Mouse (Mus musculus) kidney, embryonic 14.5 days (tissue): Measurements from ENCODE around the gene Uhrf1. TPM values are rescaled to one million over a fixed set of nuclear protein-coding genes. Genes with fewer than 3 reads are reported as not detected.
A peak's percentile ranks its signal among the peaks of the same experiment; 100 is the strongest.

Source experiments
- ATAC-seq: fragments of 200-750 bp; cut with Nextera tagmentation; 2 replicates; pipeline ENCODE4 v1.8.0; 2017; ENCODE audit warnings: moderate number of reproducible peaks, mild to moderate bottlenecking, moderate TSS enrichment, moderate library complexity; ENCODE audit not compliant: low FRiP score, low TSS enrichment
- H3K27ac ChIP-seq: fragments of 300-500 bp; sonication (generic); 2 replicates; pipeline ENCODE4 v1.5.1; 2014; ENCODE audit warnings: low read depth, mild to moderate bottlenecking, low read length, moderate library complexity, mixed read lengths
- H3K27me3 ChIP-seq: fragments of 300-500 bp; sonication (generic); 2 replicates; pipeline ENCODE4 v1.6.1; 2014; ENCODE audit warnings: mild to moderate bottlenecking, low read length; ENCODE audit not compliant: control insufficient read depth, insufficient read depth
- H3K36me3 ChIP-seq: fragments of 300-500 bp; sonication (generic); 2 replicates; pipeline ENCODE4 v1.6.1; 2014; ENCODE audit warnings: low read length, mixed read lengths; ENCODE audit not compliant: control insufficient read depth, insufficient read depth
- H3K4me1 ChIP-seq: fragments of 300-500 bp; sonication (generic); 2 replicates; pipeline ENCODE4 v1.6.1; 2014; ENCODE audit warnings: low read length, mixed read lengths; ENCODE audit not compliant: control insufficient read depth, insufficient read depth
- H3K4me2 ChIP-seq: fragments of 300-500 bp; sonication (generic); replicated peaks from 2 replicates; pipeline ENCODE4 v1.6.1; 2014; ENCODE audit warnings: low read depth, mild to moderate bottlenecking, low read length
- H3K4me3 ChIP-seq: fragments of 300-500 bp; sonication (generic); 2 replicates; pipeline ENCODE4 v1.5.1; 2014; ENCODE audit warnings: mild to moderate bottlenecking, low read length
- H3K9ac ChIP-seq: fragments of 300-500 bp; sonication (generic); 2 replicates; pipeline ENCODE4 v1.6.1; 2014; ENCODE audit warnings: low read depth, mild to moderate bottlenecking, low read length, moderate library complexity
- H3K9me3 ChIP-seq: fragments of 300-500 bp; sonication (generic); 2 replicates; pipeline ENCODE4 v1.6.1; 2016; ENCODE audit warnings: low read length; ENCODE audit not compliant: control insufficient read depth
- WGBS: fragments of 180-500 bp; shearing (Covaris S2); extraction: QIAGEN DNeasy Blood & Tissue Kit; methylation state at CpG from one replicate; pipeline ENCODE4 v1.1.7; 2014; 5-methylcytosine and 5-hydroxymethylcytosine counted together
- polyA plus RNA-seq: library from polyadenylated mRNA; unstranded; fragments of >200 nt; fragmentation: Nextera tagmentation; extraction: Ambion mirVana; gene quantifications from 2 replicates; pipeline ENCODE4 v1.2.1, GENCODE M21; 2014

Uhrf1 gene
- polyA plus RNA-seq, 1 experiment from 2014 or later = 143 TPM

GRCm38 (mm10) chr17:56359183-56359725, 56.1 kb downstream of the Uhrf1 start:
- 87% methylated on average over 3 of the region's 3 CpGs for WGBS
- Histone ChIP-seq H3K27ac (no peak overlapping the region), H3K4me2 (no peak overlapping the region), H3K27me3 (no peaks in the 10 kb centered on the region), H3K36me3 (peaks cover 52% of the 10 kb centered on the region), H3K4me1 (no peaks in the 10 kb centered on the region), H3K4me3 (no peak overlapping the region), H3K9me3 (no peaks in the 10 kb centered on the region), H3K9ac (no peak overlapping the region)
- ATAC-seq = no peak

GRCm38 (mm10) chr17:56359864-56360263, 56.7 kb downstream of the Uhrf1 start:
- H3K4me2 ChIP-seq = no peak overlapping the region
- no peak overlapping the region for H3K4me3 ChIP-seq
- no peak overlapping the region for H3K9ac ChIP-seq
- H3K4me1 ChIP-seq = 0 out of 2 replicates have a peak, but pooled peaks cover under 1% of the 10 kb centered on the region
- H3K27ac ChIP-seq = no peak overlapping the region
- WGBS = 100% methylated on average over 1 of the region's 1 CpGs
- H3K27me3 ChIP-seq = no peaks in the 10 kb centered on the region
- no peaks in the 10 kb centered on the region for H3K9me3 ChIP-seq
- ATAC-seq = no peak
- peaks cover 46% of the 10 kb centered on the region for H3K36me3 ChIP-seq

- no peak for ATAC-seq
- no peaks in the 10 kb centered on the region for H3K27me3 ChIP-seq
- H3K4me1 ChIP-seq = peaks cover 6% of the 10 kb centered on the region; the same call in 1 of the 2 replicates
- no peak overlapping the region for H3K27ac ChIP-seq
- no peak overlapping the region for H3K4me3 ChIP-seq
- H3K9me3 ChIP-seq = no peaks in the 10 kb centered on the region
- peaks cover 40% of the 10 kb centered on the region for H3K36me3 ChIP-seq
- no peak overlapping the region for H3K4me2 ChIP-seq
- no peak overlapping the region for H3K9ac ChIP-seq
- 58% methylated on average over 8 of the region's 8 CpGs for WGBS
Observed at GRCm38 (mm10) chr17:56360451-56360850, 57.3 kb downstream of the Uhrf1 start.

GRCm38 (mm10) chr17:56361542-56361941, 58.4 kb downstream of the Uhrf1 start:
- Histone ChIP-seq H3K4me3 (no peak overlapping the region), H3K27me3 (no peaks in the 10 kb centered on the region), H3K9ac (no peak overlapping the region), H3K36me3 (peaks cover 29% of the 10 kb centered on the region), H3K4me1 (peaks cover 16% of the 10 kb centered on the region; the same call in 1 of the 2 replicates), H3K4me2 (no peak overlapping the region), H3K27ac (no peak overlapping the region), H3K9me3 (no peaks in the 10 kb centered on the region)
- 91% methylated on average over 2 of the region's 2 CpGs for WGBS
- no peak for ATAC-seq

GRCm38 (mm10) chr17:56365791-56366673, 62.9 kb downstream of the Uhrf1 start:
- Histone ChIP-seq H3K9ac (no peak overlapping the region), H3K4me2 (0 out of 2 replicates have a peak overlapping the region, but pooled peaks have one; percentile 2), H3K9me3 (no peaks in the 10 kb centered on the region), H3K4me1 (peaks cover 18% of the 10 kb centered on the region; the same call in 1 of the 2 replicates), H3K4me3 (no peak overlapping the region), H3K36me3 (peaks cover 29% of the 10 kb centered on the region), H3K27me3 (no peaks in the 10 kb centered on the region), H3K27ac (0 out of 2 replicates have a peak overlapping the region, but pooled peaks have one; percentile 20)
- ATAC-seq = no peak
- WGBS = 42% methylated on average over 7 of the region's 7 CpGs

- Histone ChIP-seq H3K4me3 (no peak overlapping the region), H3K4me1 (peaks cover 18% of the 10 kb centered on the region; the same call in 1 of the 2 replicates), H3K9me3 (no peaks in the 10 kb centered on the region), H3K27ac (no peak overlapping the region), H3K36me3 (peaks cover 32% of the 10 kb centered on the region), H3K27me3 (no peaks in the 10 kb centered on the region), H3K9ac (no peak overlapping the region), H3K4me2 (no peak overlapping the region)
- WGBS = 95% methylated on average over 6 of the region's 6 CpGs
- no peak for ATAC-seq
Observed at GRCm38 (mm10) chr17:56368291-56368790, 65.2 kb downstream of the Uhrf1 start.

GRCm38 (mm10) chr17:56370090-56370489, 67.0 kb downstream of the Uhrf1 start:
- ATAC-seq = no peak
- Histone ChIP-seq H3K27ac (no peak overlapping the region), H3K4me3 (no peak overlapping the region), H3K36me3 (peaks cover 36% of the 10 kb centered on the region), H3K4me1 (peaks cover 15% of the 10 kb centered on the region; the same call in 1 of the 2 replicates), H3K9ac (no peak overlapping the region; the same call in 1 of the 2 replicates), H3K9me3 (no peaks in the 10 kb centered on the region), H3K27me3 (no peaks in the 10 kb centered on the region), H3K4me2 (no peak overlapping the region)
- WGBS = 86% methylated on average over 3 of the region's 3 CpGs

- Histone ChIP-seq H3K9ac (no peak overlapping the region), H3K4me3 (no peak overlapping the region), H3K4me1 (peaks cover 6% of the 10 kb centered on the region; the same call in 1 of the 2 replicates), H3K27ac (no peak overlapping the region), H3K27me3 (no peaks in the 10 kb centered on the region), H3K9me3 (no peaks in the 10 kb centered on the region), H3K4me2 (no peak overlapping the region), H3K36me3 (peaks cover 39% of the 10 kb centered on the region)
- ATAC-seq = no peak
- 62% methylated on average over 15 of the region's 15 CpGs for WGBS
Observed at GRCm38 (mm10) chr17:56371029-56371660, 68.0 kb downstream of the Uhrf1 start.
